Mouse (Mus musculus): Measurements from ENCODE around the gene Slc27a2. TPM values are rescaled to one million over a fixed set of nuclear protein-coding genes. Genes with fewer than 3 reads are reported as not detected.

Slc27a2 gene
- polyA plus RNA-seq, 1 experiment, result not detected

- TF ChIP-seq TAL1 (IDR thresholded peaks at IDR 0.05; ENCODE audit: low read length), result no peak
- TF ChIP-seq GATA1 (IDR thresholded peaks at IDR 0.05; ENCODE audit: low read length), result no peak
- H3K36me3 ChIP-seq (ENCODE audit: control insufficient read depth), result peaks cover 64% of the 10 kb centered on the region
- no peaks in the 10 kb centered on the region for H3K27me3 ChIP-seq (ENCODE audit: control insufficient read depth)
- peaks cover 15% of the 10 kb centered on the region for H3K4me1 ChIP-seq (ENCODE audit: control insufficient read depth)
- H3K9me3 ChIP-seq (ENCODE audit: control insufficient read depth, low read length), result peaks cover 3% of the 10 kb centered on the region; the same call in 1 of the 2 replicates
- no peak overlapping the region for H3K4me3 ChIP-seq (replicated peaks)
Observed at GRCm38 (mm10) chr2:126635939-126636823, 84.0 kb downstream of the Slc27a2 start.

Other genes with a start within 250 kb of the Slc27a2 start
- gene Atp8b4, start 51.7 kb upstream of the Slc27a2 start, polyA plus RNA-seq (2012), result not detected in 2 replicates
- 0.28 and 0.80 TPM in 2 replicates for gene Hdc, start 66.9 kb downstream of the Slc27a2 start, polyA plus RNA-seq (2012)
- 0.64 and 0.83 TPM in 2 replicates for gene Gabpb1, start 123.9 kb downstream of the Slc27a2 start, polyA plus RNA-seq (2012)
- 0.73 and 0.85 TPM in 2 replicates for gene Usp8, start 154.9 kb downstream of the Slc27a2 start, polyA plus RNA-seq (2012)
- gene Usp50, start 231.1 kb downstream of the Slc27a2 start, polyA plus RNA-seq (2012), result 0.02 TPM in 1 of 2 replicates, not detected in the other

Data from erythroblast, embryonic 14.5 days (primary cell).